Mouse (Mus musculus) cerebellum, postnatal 25 days (tissue): ENCODE data around the gene Fat1.
A peak's percentile ranks its signal among the peaks of the same experiment; 100 is the strongest.

Source experiments
- DNase-seq, 2 experiments: peaks; one replicate each; pipeline ENCODE4 v3.0.0; 2021; ENCODE audit warnings: mixed read lengths in 2 of 2

The Fat1 gene

DNA sequence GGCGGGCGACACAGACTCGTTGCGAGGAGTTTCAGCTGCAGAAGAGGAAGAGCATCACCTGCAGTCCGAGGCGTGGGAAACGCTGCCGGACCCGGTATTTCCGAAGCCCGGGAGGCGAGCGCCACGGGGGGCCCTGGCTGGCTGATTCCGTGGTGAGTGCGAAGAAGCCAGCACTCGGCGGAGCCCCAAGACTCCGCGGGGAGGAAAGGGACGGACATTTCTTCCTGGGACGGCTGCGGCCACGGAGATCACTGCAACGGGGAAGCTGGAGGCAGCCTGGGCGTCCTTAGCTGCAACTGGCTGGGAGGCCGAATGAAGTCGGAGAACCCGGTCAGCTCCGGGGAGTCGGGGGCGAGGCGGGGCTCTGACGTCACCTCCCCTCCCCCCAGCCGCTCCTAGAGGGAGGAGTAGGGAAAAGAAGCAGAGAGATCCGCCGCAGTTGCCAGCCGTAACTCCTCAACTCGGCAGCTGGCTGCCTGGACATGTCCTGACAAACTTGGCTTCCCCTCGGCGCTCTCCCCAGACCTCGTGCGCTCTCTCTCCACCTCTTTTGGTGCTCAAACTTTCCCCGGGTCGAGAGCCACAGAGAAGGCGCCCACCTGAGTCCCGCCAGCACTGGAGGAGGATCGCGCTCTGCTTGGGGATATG is at the start of gene Fat1:
Gene Fat1 (plus strand): TSS at position 598 of the 648 bp plus-strand sequence.
- DNase-seq: peak; percentile 95

DNA sequence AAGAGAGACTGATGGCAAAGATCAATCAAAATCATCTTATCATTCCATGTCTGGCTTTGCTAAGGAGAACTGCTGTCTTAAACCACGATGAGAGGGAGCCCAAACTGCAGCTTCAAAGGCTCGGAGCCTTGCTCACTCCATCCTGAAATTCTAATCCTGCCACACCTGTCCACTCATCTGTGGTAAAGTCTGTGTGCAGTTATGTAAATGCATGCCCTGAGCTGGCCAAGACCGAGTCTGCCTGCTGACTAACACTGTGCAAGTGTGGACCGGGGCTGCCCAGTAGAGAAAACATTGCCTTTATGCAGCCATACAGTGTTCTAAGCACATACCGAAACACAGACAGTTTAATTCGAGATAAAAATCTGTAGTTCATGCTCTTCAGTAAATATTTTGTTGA is 40.6 kb upstream of the Fat1 start:
- peak; percentile 13 to 22 for DNase-seq

DNA sequence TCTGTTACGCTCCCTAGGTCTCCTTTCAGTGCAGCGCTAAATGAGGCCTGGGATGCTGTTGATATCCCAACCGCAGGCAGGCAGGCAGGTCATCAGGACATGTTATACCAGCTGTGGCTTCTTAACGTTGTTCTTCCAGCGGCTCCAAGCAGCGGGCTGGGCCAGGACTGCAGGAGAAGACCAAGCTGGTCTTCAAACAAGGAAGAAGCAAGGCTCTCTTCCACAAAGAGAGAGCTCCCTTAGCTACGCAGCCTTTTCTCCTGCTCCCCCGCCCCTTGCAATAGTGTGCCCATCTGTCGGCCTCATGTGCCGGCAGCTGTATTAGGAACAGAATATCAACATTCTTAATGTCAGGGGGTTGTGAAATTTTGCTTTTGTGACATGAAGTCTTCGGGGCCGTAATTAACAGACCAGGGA is 35.7 kb upstream of the Fat1 start:
- DNase-seq: peak; percentile 7 to 9

DNA sequence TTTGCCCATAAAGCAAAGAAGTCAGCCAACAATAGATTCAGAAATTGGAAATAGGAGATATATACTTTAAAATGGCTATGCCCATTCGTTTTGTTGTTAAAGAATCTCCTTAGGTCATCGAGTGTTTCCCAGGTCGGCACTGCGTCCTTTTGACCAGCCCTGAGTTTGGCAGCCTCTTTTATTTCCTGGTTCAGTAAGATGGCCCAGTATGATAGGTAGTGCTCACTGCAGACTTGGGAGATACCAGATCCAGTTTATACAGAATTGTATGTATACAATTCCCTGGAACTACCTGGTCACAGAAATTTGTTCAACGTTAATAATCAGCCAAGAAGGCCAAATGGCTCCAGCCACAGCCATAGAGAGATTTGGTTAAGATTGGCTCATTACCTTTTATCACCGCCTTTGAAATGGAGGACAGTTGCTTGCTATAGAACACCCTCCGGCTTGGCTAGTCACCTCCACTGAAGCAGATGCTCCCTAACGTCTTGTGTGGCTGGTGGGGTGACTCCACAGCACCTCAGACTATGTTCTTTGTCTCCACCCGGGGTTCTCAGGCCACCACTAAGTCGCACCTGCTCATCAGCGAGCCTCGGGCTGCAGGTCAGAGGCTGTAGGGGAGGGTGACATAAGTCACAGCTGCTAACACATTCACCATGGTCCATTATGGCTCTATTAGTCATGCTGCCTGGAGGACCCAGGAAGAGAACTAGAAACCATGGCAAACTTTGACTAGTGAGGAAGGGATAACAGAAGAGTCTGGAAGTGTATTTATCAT is 23.9 kb upstream of the Fat1 start:
- no peak for DNase-seq

DNA sequence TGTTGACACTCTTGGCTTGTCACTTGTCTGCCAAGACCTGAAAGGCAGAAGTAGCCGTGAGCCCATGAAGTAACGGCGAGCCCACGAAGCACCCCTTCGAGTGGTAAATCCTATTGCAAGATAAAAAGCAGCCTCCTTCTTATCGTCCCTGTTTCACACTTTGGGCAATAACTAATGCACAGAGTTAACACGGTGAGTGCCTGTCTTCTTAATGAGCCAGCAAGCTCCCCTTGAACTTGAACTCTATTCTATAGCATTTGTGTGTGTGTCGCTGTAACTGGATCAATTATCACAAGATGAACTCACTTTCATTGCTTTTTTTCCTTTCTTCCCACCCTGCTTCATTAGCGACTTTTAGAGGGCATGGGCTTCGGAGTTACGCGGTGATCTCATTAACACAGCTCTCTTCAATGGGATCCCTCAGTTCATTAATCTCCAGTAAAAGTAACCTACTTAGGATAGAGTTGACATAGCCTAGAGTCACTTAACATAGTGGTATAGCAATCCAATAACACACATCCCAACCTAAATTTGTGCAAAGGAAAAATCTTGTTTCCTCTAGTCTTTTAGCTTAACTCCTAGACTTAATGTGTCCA is 15.7 kb upstream of the Fat1 start:
- DNase-seq: no peak

DNA sequence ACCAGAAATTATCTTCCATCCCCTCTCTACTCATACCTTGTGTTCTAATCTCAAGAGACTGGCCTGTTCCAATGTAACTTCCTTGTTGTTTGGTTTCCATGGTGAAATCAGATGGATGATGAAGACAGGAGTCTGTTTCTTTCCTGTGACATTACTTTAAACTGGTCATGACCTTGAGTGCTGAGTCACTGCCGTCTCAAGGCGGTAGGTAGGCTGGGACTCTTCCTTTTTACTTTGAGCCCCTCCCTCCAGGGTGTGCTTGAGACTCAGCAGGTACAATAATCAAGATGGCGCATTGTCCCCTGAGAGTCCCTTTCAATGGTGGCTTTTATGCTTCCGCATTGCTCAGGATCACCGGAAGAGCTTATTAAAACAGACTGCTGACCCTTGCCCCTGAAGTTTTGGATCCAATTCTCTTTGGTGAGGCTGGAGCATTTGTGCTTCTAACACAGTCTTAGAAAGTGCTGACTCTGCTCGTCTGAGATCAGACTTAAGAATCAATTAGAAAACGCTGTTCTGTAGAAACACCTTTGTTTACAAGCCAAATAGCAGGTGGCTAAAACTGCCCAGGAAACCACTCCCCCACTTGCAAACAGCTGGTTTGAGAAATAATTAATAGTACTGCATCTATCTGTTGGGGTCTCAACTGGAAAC is 14.7 kb upstream of the Fat1 start:
- DNase-seq: no peak

DNA sequence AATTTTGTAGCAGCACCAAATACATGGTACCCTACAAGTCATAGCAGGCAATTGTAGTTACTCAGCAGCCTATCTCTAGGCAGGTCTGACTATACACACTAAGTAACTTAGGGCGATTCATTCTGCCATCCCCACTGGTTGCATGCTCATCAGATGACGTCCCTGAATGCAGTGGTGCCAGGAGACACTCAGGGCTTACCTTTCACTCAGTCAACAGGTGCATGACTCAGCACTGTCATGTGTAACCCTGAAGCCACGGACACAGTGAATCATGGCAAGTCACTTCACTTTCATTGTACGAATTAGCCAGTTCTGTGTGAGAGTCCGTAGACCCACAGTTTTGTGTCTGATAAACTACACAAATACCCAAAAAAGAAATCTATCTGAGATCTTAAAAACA is 10.3 kb upstream of the Fat1 start:
- DNase-seq: no peak

DNA sequence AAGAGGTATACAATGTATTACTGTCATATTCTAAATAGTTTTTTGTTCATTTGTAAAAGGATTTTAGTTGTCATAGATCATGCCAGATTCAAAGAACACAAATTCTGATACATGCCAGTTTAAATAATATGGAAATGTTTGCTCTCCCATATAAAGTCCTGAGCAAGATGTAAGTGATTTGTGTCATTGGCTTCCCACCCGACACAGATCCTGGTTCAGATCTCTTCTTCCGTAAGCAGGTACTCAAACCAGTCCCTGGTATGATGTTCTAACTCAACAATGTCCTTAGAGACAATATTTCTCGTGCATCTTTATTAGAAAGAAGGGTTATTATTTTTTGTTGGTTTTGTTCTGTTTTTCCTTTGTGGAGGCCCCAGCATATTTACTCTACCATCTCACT is 5.2 kb upstream of the Fat1 start:
- no peak for DNase-seq

DNA sequence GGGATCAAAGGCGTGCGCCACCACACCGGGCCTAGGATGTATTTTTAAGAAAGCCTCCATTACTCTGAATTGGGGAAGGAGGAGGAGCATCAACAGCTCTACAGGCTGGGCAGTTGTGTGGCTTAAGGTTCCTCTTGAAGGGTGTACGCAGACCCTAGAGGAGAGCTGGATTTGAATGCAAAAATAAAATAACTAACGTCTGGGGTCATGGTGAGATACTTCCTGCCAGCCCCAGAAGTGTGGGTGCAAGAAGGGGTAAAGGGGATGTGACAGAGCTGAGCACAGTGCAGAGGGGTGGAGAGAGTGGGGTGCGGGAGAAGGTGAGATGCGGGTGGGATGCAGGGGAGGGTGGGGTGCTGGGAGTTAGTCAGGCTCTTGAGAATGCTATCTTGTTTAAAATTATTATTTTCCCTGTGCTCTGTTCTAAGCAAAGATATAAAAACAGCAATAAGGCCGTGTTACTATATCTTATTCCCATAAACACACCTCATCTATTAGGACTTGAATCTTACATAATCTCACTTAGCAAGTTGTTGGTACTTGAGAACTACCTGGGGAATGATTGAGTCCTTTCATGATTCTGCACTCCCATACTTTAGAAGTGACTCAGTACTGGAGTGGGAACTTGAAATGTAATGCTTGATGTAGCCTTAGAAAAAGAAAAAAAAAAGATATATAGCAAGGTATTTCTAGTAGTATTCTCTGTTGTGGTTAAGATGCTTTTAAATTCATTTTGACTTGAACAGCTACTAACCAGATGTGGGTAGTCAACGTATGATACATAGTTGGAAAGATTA is 2.5 kb upstream of the Fat1 start:
- no peak for DNase-seq

DNA sequence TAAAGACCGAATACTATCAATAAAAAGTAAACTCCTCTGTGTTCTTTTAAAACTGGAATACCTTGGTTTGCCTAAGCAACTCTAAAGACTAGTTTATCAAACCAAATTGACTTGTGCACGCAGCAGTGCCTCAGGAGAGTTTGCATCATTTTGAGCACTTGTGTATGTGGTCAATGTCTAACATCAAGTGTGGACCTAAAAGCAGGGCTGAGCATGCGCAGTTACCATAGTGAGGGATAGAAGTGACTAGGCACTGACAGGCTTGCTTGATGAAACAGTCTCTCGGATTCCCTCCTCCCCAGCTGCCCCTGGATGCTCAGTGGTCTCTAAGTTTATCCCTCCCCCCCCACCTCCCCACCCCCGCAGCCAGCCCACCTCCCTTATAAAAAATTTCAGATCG is 1.8 kb upstream of the Fat1 start:
- peak; percentile 35 to 60 for DNase-seq

DNA sequence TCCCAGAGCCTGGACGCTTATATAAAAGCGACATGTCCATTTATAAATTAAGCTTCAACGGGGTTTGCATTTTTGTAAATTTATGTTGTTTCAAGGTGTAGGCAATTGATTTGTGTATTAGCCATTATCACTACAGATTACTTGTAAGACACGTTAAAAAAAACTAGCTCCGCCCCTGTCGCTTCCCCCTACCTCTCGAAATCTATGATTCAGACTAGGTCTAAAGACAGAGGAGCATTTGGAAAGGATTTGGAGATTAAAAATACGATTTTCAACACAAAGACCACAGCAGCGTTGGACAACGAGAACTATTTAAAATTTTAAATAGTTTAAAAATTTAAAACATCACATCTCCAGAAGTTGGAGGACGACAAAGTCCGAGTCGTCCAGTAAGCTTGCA is 831 bp upstream of the Fat1 start:
- DNase-seq: peak in 1 of 2 experiments; percentile 39

DNA sequence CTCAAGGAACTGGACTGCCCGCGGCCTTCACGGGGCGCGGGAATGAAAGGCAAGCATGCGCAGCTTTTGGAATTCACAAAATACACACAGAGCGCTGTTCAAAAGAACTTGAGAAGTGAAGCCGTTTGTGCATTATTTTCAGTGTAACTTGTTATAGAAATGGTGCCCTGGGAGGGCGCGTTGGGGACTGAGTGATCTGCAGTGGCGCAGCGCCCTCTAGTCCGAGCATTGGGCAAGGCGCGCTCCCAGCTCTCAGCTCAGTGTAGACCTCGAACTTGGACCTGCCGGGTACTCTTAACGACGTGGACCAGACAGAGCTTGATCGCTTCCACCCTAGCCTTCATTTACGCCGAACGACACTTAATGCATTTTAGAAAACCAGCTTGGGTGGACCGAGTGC is 494 bp downstream of the Fat1 start:
- peak; percentile 93 to 96 for DNase-seq

DNA sequence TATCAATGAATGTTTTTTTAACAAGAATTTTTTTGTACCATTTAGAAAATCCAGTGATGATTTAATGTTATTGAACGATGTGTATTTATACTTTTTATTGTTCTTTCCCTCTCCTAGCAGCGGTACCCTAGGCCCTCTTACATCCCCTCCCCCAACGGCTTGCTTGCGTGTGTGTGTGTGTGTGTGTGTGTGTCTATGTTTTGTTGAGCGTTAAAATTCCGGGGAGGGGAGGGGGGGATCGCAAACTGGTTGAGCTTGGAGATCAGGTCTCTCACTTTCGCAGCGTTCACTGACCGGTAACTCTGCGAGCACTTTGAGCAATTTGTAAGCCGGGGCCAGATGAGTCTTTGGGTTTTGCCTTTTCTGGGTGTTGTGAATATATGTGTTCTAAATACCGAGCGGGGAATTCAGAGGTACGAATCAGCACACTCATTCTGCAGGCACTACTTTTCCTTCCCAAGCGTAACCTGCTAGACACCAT is 1.3 kb downstream of the Fat1 start:
- DNase-seq: peak; percentile 45 to 54

DNA sequence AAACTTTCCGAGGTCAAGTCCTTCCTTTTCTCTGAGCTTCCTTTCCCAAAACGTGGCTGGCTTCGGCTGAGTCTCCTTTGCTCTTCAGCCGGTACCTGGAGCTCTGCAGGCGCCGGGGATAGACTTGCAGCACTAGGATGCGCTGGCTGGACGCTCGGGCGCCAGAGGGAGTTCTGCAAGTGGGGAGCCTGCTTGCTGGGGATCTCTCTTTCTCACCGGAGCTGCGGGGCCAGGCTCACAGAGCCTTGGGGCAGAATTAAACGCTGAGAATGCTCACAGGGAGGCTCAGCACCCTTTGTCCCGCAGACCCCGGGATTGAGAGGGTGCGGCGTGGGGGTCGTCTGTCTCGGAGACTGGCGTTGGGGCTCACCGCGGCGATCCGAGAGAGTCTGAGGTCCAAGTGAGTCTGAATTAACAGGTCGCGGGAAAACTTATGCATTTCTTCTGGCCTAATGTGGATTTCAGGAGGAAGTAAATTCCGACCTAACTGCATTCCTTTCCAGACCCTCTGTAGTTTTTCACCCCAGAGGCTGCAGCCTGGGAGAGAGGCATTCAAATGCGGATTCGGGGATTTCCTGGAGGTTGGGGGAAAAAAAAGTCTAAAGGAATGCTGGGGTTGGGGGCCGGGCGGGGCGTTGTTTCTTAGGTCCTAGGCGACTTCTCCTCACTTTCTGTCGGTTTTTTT is 2.0 kb downstream of the Fat1 start:
- DNase-seq: peak; percentile 77 to 81

DNA sequence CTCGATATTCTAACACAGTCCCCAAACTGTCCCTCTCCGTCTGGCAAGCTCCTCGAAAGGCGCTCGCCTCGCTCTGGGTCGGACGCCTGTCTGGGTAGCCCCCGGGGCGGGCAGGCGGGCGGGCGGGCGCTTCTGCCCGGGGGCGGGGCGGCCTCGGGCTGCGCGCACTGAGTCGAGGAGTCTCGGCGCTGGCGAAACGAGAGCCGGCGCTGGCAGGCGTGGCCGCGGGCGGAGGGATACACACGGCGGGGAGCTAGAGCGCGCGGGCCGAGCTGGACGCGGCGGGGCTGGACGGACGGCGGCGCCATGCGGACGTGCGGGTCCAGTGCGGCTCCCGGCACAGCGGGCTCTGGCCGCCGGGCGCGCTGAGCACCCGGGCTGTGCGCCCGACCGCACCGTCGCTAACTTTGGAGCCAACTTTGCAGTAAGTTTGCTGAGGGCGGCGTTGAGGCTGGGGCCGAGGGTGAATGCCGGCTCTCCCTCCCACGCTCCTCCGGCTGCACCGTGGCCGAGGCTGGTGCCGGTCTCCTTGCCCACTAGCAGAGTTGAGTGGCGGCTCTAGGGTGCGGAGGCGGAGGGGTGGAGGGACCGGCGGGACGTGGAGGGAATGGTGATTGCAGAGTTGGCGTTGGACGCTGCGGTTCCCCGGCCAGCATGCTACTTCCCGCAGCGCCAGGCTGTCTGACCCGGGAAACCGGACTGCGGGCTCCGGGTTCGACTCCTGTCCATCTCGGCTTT is 2.8 kb downstream of the Fat1 start:
- DNase-seq: peak; percentile 96 to 97

DNA sequence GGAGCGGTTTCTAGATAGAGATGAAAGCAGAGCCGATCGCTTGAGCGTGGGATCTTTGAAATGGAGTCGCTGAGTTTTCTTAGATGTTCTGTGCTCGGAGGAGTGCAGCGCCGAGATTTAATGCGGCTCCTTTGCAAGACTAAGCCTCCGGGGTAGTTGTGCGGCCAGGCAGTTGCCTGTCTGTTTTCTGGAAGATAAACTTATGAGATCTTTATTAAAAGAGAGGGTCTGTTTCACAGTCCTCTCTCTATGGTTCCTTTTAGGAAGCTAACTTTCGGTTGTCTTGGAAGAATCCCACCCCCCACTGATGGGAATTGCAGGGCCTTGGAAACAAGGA is 3.4 kb downstream of the Fat1 start:
- no peak for DNase-seq

DNA sequence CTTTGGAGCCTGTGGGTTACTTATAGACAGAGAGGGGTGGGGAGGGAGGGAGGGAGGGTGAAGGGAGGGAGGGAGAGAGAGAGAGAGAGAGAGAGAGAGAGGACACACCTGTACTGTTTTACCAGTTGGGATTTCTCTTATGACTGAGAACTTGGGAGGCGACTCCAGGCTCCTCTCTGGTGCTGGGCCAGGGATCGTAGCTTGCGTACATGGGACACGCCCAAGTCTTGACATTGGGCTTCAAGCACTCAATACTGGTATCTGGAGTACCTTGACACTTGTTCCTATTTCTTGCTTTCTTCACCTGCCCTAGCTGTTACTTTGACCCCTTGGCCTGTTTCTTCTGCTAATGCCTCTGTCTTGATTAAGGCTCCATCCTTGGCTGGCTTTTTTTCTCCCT is 10.3 kb downstream of the Fat1 start:
- no peak for DNase-seq

DNA sequence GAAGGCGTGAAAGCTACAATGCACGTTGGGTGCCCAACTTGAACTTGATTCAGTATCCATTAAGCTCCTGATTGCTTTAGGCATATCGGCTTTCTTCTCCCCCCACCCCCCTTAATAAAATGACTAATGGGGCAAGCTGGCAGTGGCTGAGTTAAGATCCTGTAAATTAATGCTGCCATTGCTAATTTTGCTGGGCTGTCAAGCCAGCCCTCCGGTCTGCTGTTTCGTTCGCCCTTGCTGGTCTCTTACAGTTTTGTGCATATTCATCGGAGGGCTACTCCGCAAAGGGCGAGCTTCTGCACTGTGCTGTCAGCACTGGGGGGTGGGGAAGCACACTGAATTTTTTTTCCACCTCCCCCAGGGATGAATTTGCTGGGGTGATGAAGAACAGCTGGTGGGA is 13.3 kb downstream of the Fat1 start:
- no peak for DNase-seq

DNA sequence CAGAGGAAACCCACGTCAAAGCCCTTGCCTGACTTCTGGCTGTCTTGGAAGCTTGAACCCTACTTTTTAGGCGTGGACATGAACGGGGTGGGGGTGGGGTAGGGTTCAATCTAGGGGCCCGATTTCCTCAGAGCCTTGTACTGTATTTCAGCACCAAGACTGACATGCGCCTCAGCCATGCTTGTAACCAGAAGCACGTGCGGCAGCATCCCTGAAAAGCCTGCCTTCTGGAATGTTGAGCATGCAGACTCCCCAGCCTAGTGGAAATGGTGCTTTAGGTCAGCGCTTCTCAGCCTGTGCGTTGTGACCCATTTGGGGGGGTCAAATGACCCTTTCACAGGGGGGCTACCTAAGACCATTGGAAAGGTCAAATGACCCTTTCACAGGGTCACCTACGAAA is 25.2 kb downstream of the Fat1 start:
- no peak for DNase-seq

DNA sequence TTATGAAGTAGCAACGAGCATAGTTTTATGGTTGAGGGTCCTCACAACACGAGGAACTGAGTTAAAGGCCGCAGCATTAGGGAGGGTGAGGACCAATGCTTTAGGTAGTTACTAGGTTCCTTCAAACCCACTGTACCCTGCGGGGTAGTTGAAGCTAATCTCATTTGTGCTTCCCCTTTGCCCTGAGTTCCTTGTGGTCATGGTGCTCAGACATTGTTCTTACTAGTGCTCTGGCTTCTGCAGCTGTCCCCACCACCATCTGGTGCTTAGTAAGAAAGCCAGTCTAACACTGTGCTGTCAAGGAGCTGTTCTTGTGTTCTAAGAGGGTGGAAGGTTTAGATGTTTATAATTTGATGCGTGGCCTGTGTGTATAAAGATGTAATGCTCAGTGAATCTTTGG is 25.7 kb downstream of the Fat1 start:
- no peak for DNase-seq

DNA sequence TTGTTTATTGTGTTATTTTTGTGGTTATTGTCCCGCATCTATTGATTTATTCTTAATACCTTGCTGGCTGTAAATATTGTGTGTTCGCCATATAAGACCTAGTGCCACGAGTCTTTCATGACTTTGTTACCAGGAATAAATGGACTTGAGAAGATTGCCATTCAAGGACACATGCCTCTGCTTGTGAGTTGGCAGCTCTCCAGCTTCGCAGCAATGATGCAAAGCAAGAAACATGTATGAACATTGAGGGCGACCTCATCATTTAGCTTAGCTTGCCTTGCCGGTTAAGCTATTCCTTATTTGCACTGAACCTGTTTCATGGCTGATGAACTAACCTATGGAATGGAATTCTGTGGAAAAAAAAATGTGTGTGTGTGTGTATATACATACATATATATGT is 26.2 kb downstream of the Fat1 start:
- DNase-seq: peak in 1 of 2 experiments; percentile 52
